9 mouse cellular contexts compared by ENCODE assay signal in the genomic region with DNA sequence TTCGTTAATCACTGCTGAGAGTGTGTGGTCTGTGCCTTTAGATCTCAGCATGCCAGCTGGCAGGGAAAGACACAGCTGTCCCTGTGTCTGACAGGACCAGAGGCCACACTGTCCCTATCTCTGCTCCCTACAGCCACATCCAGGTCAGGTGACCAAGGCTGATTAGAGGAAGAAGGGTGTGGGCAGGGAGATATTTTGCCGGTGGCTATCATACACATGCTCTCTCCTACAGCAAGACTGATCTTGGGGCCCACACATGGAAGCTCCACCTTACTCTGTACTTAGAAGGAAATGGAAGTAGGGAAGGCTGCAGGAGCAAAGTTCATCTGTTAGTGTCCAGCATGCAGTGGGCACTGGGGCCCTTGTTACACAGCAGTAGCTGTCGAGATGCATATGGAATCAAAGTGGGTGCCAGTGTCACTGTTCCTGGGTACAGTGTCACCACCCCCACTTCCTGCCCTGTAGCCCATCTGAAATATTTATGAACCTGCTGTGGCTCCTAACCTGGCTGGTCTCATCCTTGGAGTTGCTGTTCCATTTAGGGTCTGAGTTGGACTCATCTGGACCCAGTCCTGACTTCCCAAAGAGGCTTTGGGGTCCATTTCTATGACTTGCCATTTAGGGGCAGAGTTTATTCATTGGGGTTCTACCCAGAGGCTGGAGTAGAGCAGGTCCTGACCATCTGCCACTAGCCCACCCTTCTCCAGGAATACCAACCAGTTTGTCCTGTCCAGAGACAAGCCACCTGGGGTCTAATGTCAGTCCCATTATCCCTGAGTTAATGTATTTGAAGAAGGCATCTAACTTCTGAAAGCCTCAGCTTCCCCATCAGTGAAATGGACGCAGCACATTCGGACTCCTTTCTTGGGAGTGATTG. TPM values are rescaled to one million over a fixed set of nuclear protein-coding genes. Genes with fewer than 3 reads are reported as not detected.
DNase-seq lines count a peak whose midpoint lies in the region; ATAC-seq and TF ChIP-seq lines count a peak whose summit lies in the region.
"Had no signal": no experiment of that assay in that cellular context is flagged by ENCODE, and none has a peak within 500 bp of the region (broad histone marks: within the 10 kb centered on the region; RNA-seq: fewer than 3 reads in every experiment).

No protein-coding gene starts in this region.

- H3K36me3 ChIP-seq in hindbrain, embryonic 16.5 days (ENCODE audit: control insufficient read depth, insufficient read depth, low read length): no peaks in the 10 kb centered on the region
- no peaks in the 10 kb centered on the region for H3K36me3 ChIP-seq in hindbrain, embryonic 13.5 days
- H3K36me3 ChIP-seq in liver, adult 2 months (ENCODE audit: control insufficient read depth, insufficient read depth, low read length): no peaks in the 10 kb centered on the region
- H3K36me3 ChIP-seq in hindbrain, postnatal 0 days (ENCODE audit: insufficient read depth, low read length): no peaks in the 10 kb centered on the region
- H3K36me3 ChIP-seq: embryonic facial prominence, embryonic 13.5 days had no signal

- no peaks in the 10 kb centered on the region for H3K27me3 ChIP-seq in hindbrain, embryonic 16.5 days (replicated peaks; ENCODE audit: control insufficient read depth, insufficient read depth, low read length)
- H3K27me3 ChIP-seq in hindbrain, embryonic 13.5 days: no peaks in the 10 kb centered on the region
- no peaks in the 10 kb centered on the region for H3K27me3 ChIP-seq in liver, adult 2 months (ENCODE audit: control insufficient read depth, insufficient read depth, low read length)
- no peaks in the 10 kb centered on the region for H3K27me3 ChIP-seq in hindbrain, postnatal 0 days (ENCODE audit: insufficient read depth, low read length)
- H3K27me3 ChIP-seq: embryonic facial prominence, embryonic 13.5 days had no signal

- peak; percentile 20; the same call in 1 of the 2 replicates for ATAC-seq in hindbrain, embryonic 16.5 days
- ATAC-seq in hindbrain, embryonic 13.5 days (ENCODE audit: low FRiP score): no peak
- no peak for ATAC-seq in hindbrain, postnatal 0 days

- no peak overlapping the region for H3K4me2 ChIP-seq in hindbrain, embryonic 16.5 days (ENCODE audit: low read length)
- H3K4me2 ChIP-seq in hindbrain, embryonic 13.5 days: no peak overlapping the region
- H3K4me2 ChIP-seq in hindbrain, postnatal 0 days (ENCODE audit: low read depth, low read length): no peak overlapping the region
- H3K4me2 ChIP-seq: embryonic facial prominence, embryonic 13.5 days had no signal

- TF ChIP-seq CTCF in liver, adult 2 months (IDR thresholded peaks at IDR 0.05; ENCODE audit: low read depth, low read length): no peak
- no peak for TF ChIP-seq CTCF in hindbrain, postnatal 0 days (IDR thresholded peaks at IDR 0.05; ENCODE audit: low read depth)

- no peak overlapping the region for H3K9ac ChIP-seq in hindbrain, embryonic 16.5 days (ENCODE audit: low read depth, low read length)
- H3K9ac ChIP-seq in hindbrain, embryonic 13.5 days: no peak overlapping the region
- no peak overlapping the region for H3K9ac ChIP-seq in liver, adult 2 months (ENCODE audit: low read depth, low read length)
- no peak overlapping the region for H3K9ac ChIP-seq in hindbrain, postnatal 0 days (replicated peaks; ENCODE audit: low read length)
- H3K9ac ChIP-seq: embryonic facial prominence, embryonic 13.5 days had no signal

- H3K27ac ChIP-seq in hindbrain, embryonic 16.5 days (ENCODE audit: low read depth, low read length): no peak overlapping the region
- H3K27ac ChIP-seq in hindbrain, embryonic 13.5 days: no peak overlapping the region
- H3K27ac ChIP-seq in liver, adult 2 months (replicated peaks; ENCODE audit: insufficient read depth, low read depth, low read length): peak overlapping the region; percentile 77
- H3K27ac ChIP-seq in hindbrain, postnatal 0 days: no peak overlapping the region
- H3K27ac ChIP-seq: embryonic facial prominence, embryonic 13.5 days had no signal

- DNase-seq in c-Kit-negative CD71-positive TER-119-positive erythroid progenitor cells, embryonic 14.5 days (ENCODE audit: low read depth, low spot score): peak; percentile 88
- DNase-seq in liver, adult 2 months (ENCODE audit: extremely low read depth, low read depth, low spot score): peak; percentile 98
- DNase-seq in spleen, postnatal 36 days (ENCODE audit: low spot score in 2 of 2): peak; percentile 56 to 76
- DNase-seq in gastrocnemius, adult 18-20 months (ENCODE audit: low spot score): no peak
- DNase-seq in gastrocnemius, postnatal 10 days: no peak
- no peak for DNase-seq in hindbrain, postnatal 0 days (ENCODE audit: low spot score)

- H3K4me3 ChIP-seq in hindbrain, embryonic 16.5 days (ENCODE audit: low read length): no peak overlapping the region
- no peak overlapping the region for H3K4me3 ChIP-seq in hindbrain, embryonic 13.5 days
- no peak overlapping the region for H3K4me3 ChIP-seq in liver, adult 2 months (ENCODE audit: insufficient read depth, low read depth, low read length)
- no peak overlapping the region for H3K4me3 ChIP-seq in hindbrain, postnatal 0 days (ENCODE audit: low read length)
- H3K4me3 ChIP-seq: embryonic facial prominence, embryonic 13.5 days had no signal

- H3K79me2 ChIP-seq in liver, adult 2 months (ENCODE audit: control insufficient read depth, insufficient read depth, low read length): no peaks in the 10 kb centered on the region

- H3K4me1 ChIP-seq in hindbrain, embryonic 16.5 days (ENCODE audit: control insufficient read depth, insufficient read depth, low read depth, low read length): no peaks in the 10 kb centered on the region
- peaks cover 9% of the 10 kb centered on the region; the same call in 1 of the 2 replicates for H3K4me1 ChIP-seq in hindbrain, embryonic 13.5 days (replicated peaks)
- peaks cover 16% of the 10 kb centered on the region for H3K4me1 ChIP-seq in liver, adult 2 months (ENCODE audit: control insufficient read depth, insufficient read depth, low read length)
- no peaks in the 10 kb centered on the region for H3K4me1 ChIP-seq in hindbrain, postnatal 0 days (ENCODE audit: insufficient read depth, low read length)
- H3K4me1 ChIP-seq: embryonic facial prominence, embryonic 13.5 days had no signal

- no peaks in the 10 kb centered on the region for H3K9me3 ChIP-seq in hindbrain, embryonic 16.5 days (ENCODE audit: control insufficient read depth, low read length)
- no peaks in the 10 kb centered on the region for H3K9me3 ChIP-seq in hindbrain, embryonic 13.5 days
- H3K9me3 ChIP-seq in hindbrain, postnatal 0 days (ENCODE audit: low read length): no peaks in the 10 kb centered on the region
- H3K9me3 ChIP-seq: embryonic facial prominence, embryonic 13.5 days had no signal

- no peak for TF ChIP-seq POLR2A in liver, adult 2 months (IDR thresholded peaks at IDR 0.05; ENCODE audit: extremely low read depth, insufficient read depth, low read length)

- 66% methylated on average over 5 of the region's 5 CpGs for WGBS in hindbrain, embryonic 16.5 days
- 63% methylated on average over 5 of the region's 5 CpGs for WGBS in hindbrain, embryonic 13.5 days
- WGBS in liver, adult 2 months: 6% methylated on average over 5 of the region's 5 CpGs
- WGBS in hindbrain, postnatal 0 days: 63% methylated on average over 5 of the region's 5 CpGs

RNA-seq across cellular contexts. Expression of a gene that starts 38.2 kb away (rescaled TPM):
- polyA plus RNA-seq in hindbrain, embryonic 16.5 days (2015; fragmentation: Nextera tagmentation; extraction: Ambion mirVana): 116 and 124 TPM in 2 replicates
- polyA plus RNA-seq in hindbrain, embryonic 13.5 days (2015; fragmentation: Nextera tagmentation; extraction: Ambion mirVana): 148 and 155 TPM in 2 replicates
- total RNA-seq in liver, adult 2 months (2014; rRNA removed): 114 and 122 TPM in 2 replicates
- 40.9 and 44.1 TPM in 2 replicates for polyA plus RNA-seq in liver, adult 2 months (2012; rRNA removed)
- 100 to 1,000 TPM; 113 to 121 TPM for total RNA-seq in gastrocnemius, adult 18-20 months (2021)
- 10 to 100 TPM; 91.5 to 93.1 TPM for total RNA-seq in gastrocnemius, postnatal 10 days (2021)
- 193 and 214 TPM in 2 replicates for total RNA-seq in hindbrain, postnatal 0 days (2014; rRNA removed)
- polyA plus RNA-seq in hindbrain, postnatal 0 days (2015; fragmentation: Nextera tagmentation; extraction: Ambion mirVana): 119 and 122 TPM in 2 replicates

Comparison
In these comparisons a context has a peak if more than half of its experiments do, and no peak if none do; other contexts are left out.
1. DNase-seq: peak in c-Kit-negative CD71-positive TER-119-positive erythroid progenitor cells, embryonic 14.5 days (single experiment), liver, adult 2 months (single experiment) and spleen, postnatal 36 days (2 of 2); none in gastrocnemius, adult 18-20 months (single experiment), gastrocnemius, postnatal 10 days (single experiment) and hindbrain, postnatal 0 days (single experiment).